Mouse (Mus musculus) heart, embryonic 11.5 days (tissue): ENCODE results near the gene Gm17521. TPM values are rescaled to one million over a fixed set of nuclear protein-coding genes. Genes with fewer than 3 reads are reported as not detected.
"Not testable (repeated sequence)": the region's sequence is repeated elsewhere in the genome, so short reads cannot be mapped to it uniquely, and the experiment has no call there.

ENCODE experiments used
- ATAC-seq: fragments of 200-750 bp; cut with Nextera tagmentation; replicated peaks from 2 replicates; pipeline ENCODE4 v1.8.0; 2017; ENCODE audit warnings: moderate library complexity; ENCODE audit not compliant: insufficient number of reproducible peaks, low FRiP score, low TSS enrichment
- H3K27ac ChIP-seq: fragments of 300-500 bp; sonication (generic); 2 replicates; pipeline ENCODE4 v1.5.1; 2014; ENCODE audit warnings: mild to moderate bottlenecking, low read depth, low read length
- H3K27me3 ChIP-seq: fragments of 300-500 bp; sonication (generic); 2 replicates; pipeline ENCODE4 v1.6.1; 2014; ENCODE audit warnings: mild to moderate bottlenecking, low read length, mixed read lengths; ENCODE audit not compliant: control insufficient read depth, insufficient read depth
- H3K36me3 ChIP-seq: fragments of 300-500 bp; sonication (generic); 2 replicates; pipeline ENCODE4 v1.6.1; 2014; ENCODE audit warnings: mild to moderate bottlenecking, low read length, moderate library complexity, mixed read lengths; ENCODE audit not compliant: control insufficient read depth, insufficient read depth
- H3K4me1 ChIP-seq: fragments of 300-500 bp; sonication (generic); 2 replicates; pipeline ENCODE4 v1.6.1; 2014; ENCODE audit warnings: low read length; ENCODE audit not compliant: control insufficient read depth, insufficient read depth
- H3K4me2 ChIP-seq: fragments of 300-500 bp; sonication (generic); 2 replicates; pipeline ENCODE4 v1.6.1; 2014; ENCODE audit warnings: mild to moderate bottlenecking, moderate library complexity
- H3K4me3 ChIP-seq: fragments of 300-500 bp; sonication (generic); 2 replicates; pipeline ENCODE4 v1.5.1; 2014; ENCODE audit warnings: low read depth, low read length
- H3K9ac ChIP-seq: fragments of 300-500 bp; sonication (generic); 2 replicates; pipeline ENCODE4 v1.6.1; 2014; ENCODE audit warnings: mild to moderate bottlenecking, low read depth, low read length, moderate library complexity
- H3K9me3 ChIP-seq: fragments of 300-500 bp; sonication (generic); replicated peaks from 2 replicates; pipeline ENCODE4 v1.6.1; 2016; ENCODE audit warnings: low read length; ENCODE audit not compliant: control insufficient read depth
- WGBS: fragments of 180-500 bp; shearing (Covaris S2); extraction: QIAGEN DNeasy Blood & Tissue Kit; methylation state at CpG from one replicate; pipeline ENCODE4 v1.1.7; 2014; ENCODE audit not compliant: insufficient replicate concordance; 5-methylcytosine and 5-hydroxymethylcytosine counted together
- polyA plus RNA-seq: library from polyadenylated mRNA; unstranded; fragments of >200 nt; fragmentation: Nextera tagmentation; extraction: Ambion mirVana; gene quantifications from 2 replicates; pipeline ENCODE4 v1.2.1, GENCODE M21; 2014

Gm17521 gene
- not detected in 2 replicates for polyA plus RNA-seq

GRCm38 (mm10) chrX:123029569-123029968 is at the start of gene Gm17521:
Gene Gm17521 (minus strand): TSS chrX:123029669.
- 42% methylated on average over 1 of the region's 1 CpGs for WGBS
- not testable (repeated sequence) for H3K27ac ChIP-seq, H3K4me1 ChIP-seq, H3K27me3 ChIP-seq, H3K9me3 ChIP-seq, H3K4me3 ChIP-seq, H3K36me3 ChIP-seq, H3K4me2 ChIP-seq, H3K9ac ChIP-seq, ATAC-seq

- Histone ChIP-seq H3K4me1 (no peaks in the 10 kb centered on the region), H3K9me3 (no peaks in the 10 kb centered on the region), H3K4me2 (no peak overlapping the region), H3K27ac (no peak overlapping the region), H3K4me3 (no peak overlapping the region), H3K27me3 (no peaks in the 10 kb centered on the region), H3K9ac (no peak overlapping the region), H3K36me3 (no peaks in the 10 kb centered on the region)
- no peak for ATAC-seq
Observed at GRCm38 (mm10) chrX:123043956-123044355, 14.5 kb upstream of the Gm17521 start.

GRCm38 (mm10) chrX:123043516-123043915 is 14.0 kb upstream of the Gm17521 start:
- no peak for ATAC-seq
- no peak overlapping the region for H3K9ac ChIP-seq
- H3K4me1 ChIP-seq, result no peaks in the 10 kb centered on the region
- H3K9me3 ChIP-seq, result no peaks in the 10 kb centered on the region
- no peaks in the 10 kb centered on the region for H3K36me3 ChIP-seq
- no peak overlapping the region for H3K27ac ChIP-seq
- H3K4me3 ChIP-seq, result no peak overlapping the region
- no peak overlapping the region for H3K4me2 ChIP-seq
- H3K27me3 ChIP-seq, result no peaks in the 10 kb centered on the region
- WGBS, result 44% methylated on average over 4 of the region's 4 CpGs

Other genes starting within 250 kb of the Gm17521 start
- gene Cldn34c1, start 73.8 kb upstream of the Gm17521 start, polyA plus RNA-seq, result 12.8 and 15.4 TPM in 2 replicates
- not detected in 2 replicates for gene Srsx, start 192.8 kb upstream of the Gm17521 start, polyA plus RNA-seq
- gene Gm17577, start 217.2 kb upstream of the Gm17521 start, polyA plus RNA-seq, result not detected in 2 replicates